Mouse (Mus musculus) heart, adult 18-20 months (tissue): ENCODE data around the gene Gm5916. TPM values are rescaled to one million over a fixed set of nuclear protein-coding genes. Genes with fewer than 3 reads are reported as not detected.

ENCODE experiments used
- DNase-seq, 2 experiments: peaks; one replicate each; pipeline ENCODE4 v3.0.0; 2021 to 2022; ENCODE audit warnings: mixed read lengths in 1 of 2
- long read RNA-seq, 2 experiments: library from polyadenylated mRNA; stranded (forward); transcript quantifications; one replicate each; pipeline ENCODE4 v2.0.0; 2021
- total RNA-seq, 2 experiments: library from RNA; stranded (reverse); gene quantifications; 2 replicates each; pipeline ENCODE4 v1.2.3; 2021

The Gm5916 gene
- total RNA-seq = not detected
- long read RNA-seq, experiment 1 = 0 reads
- long read RNA-seq, experiment 2 = 0 reads

DNA sequence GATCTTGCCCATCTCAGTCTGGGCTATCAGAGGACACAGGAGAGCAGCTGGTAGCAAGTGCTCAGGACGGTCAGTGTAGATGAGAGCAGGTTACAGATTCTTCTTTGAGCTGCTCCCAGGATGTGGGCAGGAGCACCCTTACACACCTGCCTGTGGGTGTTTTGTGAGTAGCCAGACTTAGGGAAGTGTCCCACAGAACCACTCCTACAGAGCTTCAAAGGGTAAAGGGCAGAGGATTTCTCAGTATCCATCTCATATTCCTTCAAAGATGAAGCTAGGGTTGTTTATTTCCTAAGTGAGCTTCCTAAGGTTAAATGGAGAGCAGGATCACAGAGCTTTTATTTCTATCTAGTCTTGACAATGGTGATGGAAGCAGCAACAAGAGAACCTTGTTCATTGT lies at the start of gene Gm5916:
Gene Gm5916, minus strand, starts transcription at position 101 of the 400 bp plus-strand sequence.
- DNase-seq = no peak

Other genes starting within 250 kb of the Gm5916 start
- not detected for gene 9230113P08Rik, start 220.4 kb downstream of the Gm5916 start, total RNA-seq